Mouse (Mus musculus) heart, postnatal 0 days (tissue): ENCODE measurements around the gene Csde1. TPM values are rescaled to one million over a fixed set of nuclear protein-coding genes. Genes with fewer than 3 reads are reported as not detected.

ENCODE experiments used
- ATAC-seq: fragments of 200-750 bp; cut with Nextera tagmentation; 2 replicates; pipeline ENCODE4 v1.8.0; 2017; ENCODE audit warnings: low read depth, moderate number of reproducible peaks, moderate library complexity; ENCODE audit not compliant: insufficient read depth
- DNase-seq: peaks from one replicate; pipeline ENCODE4 v3.0.0-alpha.2; 2016; ENCODE audit warnings: low spot score
- H3K27ac ChIP-seq: fragments of 300-500 bp; sonication (generic); 2 replicates; pipeline ENCODE4 v1.5.1; 2014; ENCODE audit warnings: low read depth, mild to moderate bottlenecking
- H3K27me3 ChIP-seq: fragments of 300-500 bp; sonication (generic); 2 replicates; pipeline ENCODE4 v1.6.1; 2014; ENCODE audit warnings: low read length, mixed read lengths; ENCODE audit not compliant: control insufficient read depth, insufficient read depth
- H3K36me3 ChIP-seq: fragments of 300-500 bp; sonication (generic); replicated peaks from 2 replicates; pipeline ENCODE4 v1.6.1; 2014; ENCODE audit warnings: low read length, mixed read lengths; ENCODE audit not compliant: control insufficient read depth, insufficient read depth
- H3K4me1 ChIP-seq: fragments of 300-500 bp; sonication (generic); 2 replicates; pipeline ENCODE4 v1.6.1; 2014; ENCODE audit warnings: antibody characterized with exemption; ENCODE audit not compliant: control insufficient read depth, insufficient read depth
- H3K4me2 ChIP-seq: fragments of 300-500 bp; sonication (generic); 2 replicates; pipeline ENCODE4 v1.6.1; 2014; ENCODE audit warnings: low read depth, mild to moderate bottlenecking, low read length, moderate library complexity
- H3K4me3 ChIP-seq: fragments of 300-500 bp; sonication (generic); 2 replicates; pipeline ENCODE4 v1.5.1; 2014; ENCODE audit warnings: low read depth, low read length
- H3K9ac ChIP-seq: fragments of 300-500 bp; sonication (generic); replicated peaks from 2 replicates; pipeline ENCODE4 v1.6.1; 2014; ENCODE audit warnings: low read depth, low read length, mixed read lengths
- H3K9me3 ChIP-seq: fragments of 300-500 bp; sonication (generic); replicated peaks from 2 replicates; pipeline ENCODE4 v1.6.1; 2016; ENCODE audit warnings: low read length; ENCODE audit not compliant: control insufficient read depth
- CTCF ChIP-seq: IDR thresholded peaks from 2 replicates; pipeline ENCODE4 v1.5.1; 2016; ENCODE audit warnings: antibody characterized with exemption, control low read depth, low read depth
- EP300 ChIP-seq: IDR thresholded peaks from 2 replicates; pipeline ENCODE4 v1.6.1; 2016; ENCODE audit warnings: antibody characterized with exemption, low read depth
- WGBS: fragments of 180-500 bp; shearing (Covaris S2); extraction: QIAGEN DNeasy Blood & Tissue Kit; methylation state at CpG from one replicate; pipeline ENCODE4 v1.1.7; 2014; 5-methylcytosine and 5-hydroxymethylcytosine counted together
- polyA plus RNA-seq: library from polyadenylated mRNA; unstranded; fragments of >200 nt; fragmentation: Nextera tagmentation; extraction: Ambion mirVana; gene quantifications from 2 replicates; pipeline ENCODE4 v1.2.1, GENCODE M21; 2015
- total RNA-seq: library from RNA; depleted of rRNA; stranded (reverse); fragments of >200 nt; gene quantifications from 2 replicates; pipeline ENCODE4 v1.2.3, GENCODE M21; 2014; ENCODE audit warnings: low replicate concordance; rRNA removed

The Csde1 gene
- total and polyA plus RNA-seq, 2 experiments from 2014 or later: 229 to 238 TPM

DNA sequence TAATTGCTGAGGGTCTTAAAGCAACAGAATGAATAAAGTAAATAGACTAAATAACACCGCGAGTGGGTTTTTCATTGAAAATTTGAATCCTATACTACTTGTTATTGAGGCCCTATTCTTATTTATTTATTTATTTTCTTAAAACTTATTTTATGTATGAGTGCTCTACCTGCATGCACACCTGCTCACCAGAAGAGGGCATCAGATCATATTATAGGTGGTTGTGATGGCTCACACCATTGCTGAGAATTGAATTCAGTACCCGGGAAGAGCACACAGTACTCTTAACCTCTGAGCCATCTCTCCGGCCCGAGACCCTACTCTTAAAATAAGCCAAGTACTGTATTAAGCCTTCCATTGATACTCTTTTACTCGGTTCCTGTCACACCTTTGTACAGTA lies 79.4 kb downstream of the Csde1 start:
- Histone ChIP-seq H3K36me3 (no peaks in the 10 kb centered on the region), H3K4me1 (peaks cover 4% of the 10 kb centered on the region; the same call in 1 of the 2 replicates), H3K9ac (no peak overlapping the region), H3K9me3 (no peaks in the 10 kb centered on the region), H3K27me3 (no peaks in the 10 kb centered on the region), H3K4me3 (no peak overlapping the region), H3K27ac (no peak overlapping the region), H3K4me2 (no peak overlapping the region)
- 81% methylated on average over 6 of the region's 6 CpGs for WGBS
- ATAC-seq: no peak
- DNase-seq: no peak
- TF ChIP-seq EP300: no peak
- TF ChIP-seq CTCF: peak; percentile 27; the same call in 1 of the 2 replicates

DNA sequence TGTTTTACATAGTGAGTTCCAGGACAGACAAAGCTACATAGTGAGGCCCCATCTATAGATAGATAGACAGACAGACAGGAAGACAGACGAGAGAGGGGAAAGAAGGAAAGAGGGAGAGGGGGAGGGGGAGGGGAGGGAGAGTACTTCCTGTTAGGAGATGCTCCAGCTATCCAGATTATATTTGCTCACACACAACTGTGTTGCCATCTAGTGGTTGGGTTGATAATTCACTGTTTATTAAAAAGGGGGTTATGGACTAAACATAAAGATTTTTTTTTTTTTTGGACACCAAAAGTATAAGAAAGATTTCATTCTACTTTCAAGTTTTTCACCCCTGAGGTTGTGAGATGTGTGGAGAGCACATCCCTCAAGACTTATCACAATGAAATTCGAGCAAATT lies 80.5 kb downstream of the Csde1 start:
- TF ChIP-seq CTCF (peak; percentile 32), EP300 (no peak)
- Histone ChIP-seq H3K9me3 (no peaks in the 10 kb centered on the region), H3K4me3 (no peak overlapping the region), H3K9ac (no peak overlapping the region), H3K27me3 (no peaks in the 10 kb centered on the region), H3K4me1 (peaks cover 4% of the 10 kb centered on the region; the same call in 1 of the 2 replicates), H3K36me3 (no peaks in the 10 kb centered on the region), H3K4me2 (no peak overlapping the region), H3K27ac (no peak overlapping the region)
- DNase-seq: no peak
- 51% methylated on average over 2 of the region's 2 CpGs for WGBS
- no peak for ATAC-seq

- no peak for DNase-seq
- Histone ChIP-seq H3K36me3 (no peaks in the 10 kb centered on the region), H3K9ac (no peak overlapping the region), H3K9me3 (no peaks in the 10 kb centered on the region), H3K27ac (no peak overlapping the region), H3K4me3 (no peak overlapping the region), H3K4me2 (no peak overlapping the region), H3K27me3 (no peaks in the 10 kb centered on the region), H3K4me1 (peaks cover 4% of the 10 kb centered on the region; the same call in 1 of the 2 replicates)
- TF ChIP-seq EP300 (no peak), CTCF (peak; percentile 22; the same call in 1 of the 2 replicates)
- 52% methylated on average over 5 of the region's 5 CpGs for WGBS
- ATAC-seq: no peak
Measured at GRCm38 (mm10) chr3:103101194-103101593, 81.0 kb downstream of the Csde1 start.

DNA sequence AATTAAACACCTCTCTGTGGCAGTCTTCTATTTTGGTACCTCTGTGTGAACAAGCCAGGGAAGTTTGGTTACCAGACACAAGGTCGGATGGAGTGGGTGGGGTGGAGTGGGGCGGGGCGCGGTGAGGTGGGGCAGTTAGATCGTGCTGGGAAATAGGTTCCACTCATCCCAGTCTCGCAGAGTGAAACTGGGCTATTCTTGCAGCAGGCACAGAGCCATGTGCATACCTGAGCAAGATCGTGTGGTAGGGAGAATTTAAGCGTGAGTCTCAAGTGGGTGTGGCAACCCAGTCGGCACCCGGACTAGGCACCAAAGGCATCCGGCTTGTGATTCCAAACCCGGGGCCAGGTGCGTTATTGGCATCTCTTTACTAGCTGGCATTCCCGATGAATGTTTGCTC lies 81.7 kb downstream of the Csde1 start:
- no peak for DNase-seq
- TF ChIP-seq CTCF (no peak), EP300 (no peak)
- H3K4me3 ChIP-seq: peak overlapping the region; percentile 83
- no peaks in the 10 kb centered on the region for H3K9me3 ChIP-seq
- H3K27me3 ChIP-seq: no peaks in the 10 kb centered on the region
- WGBS: 1% methylated on average over 14 of the region's 14 CpGs
- H3K27ac ChIP-seq: no peak overlapping the region
- H3K4me1 ChIP-seq: peaks cover 4% of the 10 kb centered on the region; the same call in 1 of the 2 replicates
- ATAC-seq: peak; percentile 15
- peak overlapping the region; percentile 62; the same call in 1 of the 2 replicates for H3K9ac ChIP-seq
- H3K36me3 ChIP-seq: no peaks in the 10 kb centered on the region
- H3K4me2 ChIP-seq: peak overlapping the region; percentile 87

- peak within 1 kb of the TSS; percentile 83 for H3K4me3 ChIP-seq
- 1% methylated on average over 72 of the region's 72 CpGs for WGBS
- H3K9ac ChIP-seq: peak within 1 kb of the TSS; percentile 62
- DNase-seq (peak; percentile 84), ATAC-seq (peak; percentile 97)
- H3K36me3 ChIP-seq: no peaks in the 10 kb centered on the region
- H3K4me2 ChIP-seq: peak within 1 kb of the TSS; percentile 87
- H3K9me3 ChIP-seq: no peaks in the 10 kb centered on the region
- TF ChIP-seq EP300 (no peak), CTCF (no peak)
- peak within 1 kb of the TSS; percentile 60 for H3K27ac ChIP-seq
- H3K4me1 ChIP-seq: peaks cover 4% of the 10 kb centered on the region; the same call in 1 of the 2 replicates
- H3K27me3 ChIP-seq: no peaks in the 10 kb centered on the region
Measured at GRCm38 (mm10) chr3:103102454-103103390, 82.5 kb downstream of the Csde1 start, which contains the start of gene Dennd2c. Dennd2c (plus strand) TSS chr3:103102604.

Other genes with a start within 250 kb of the Csde1 start
- gene Tshb, start 237.7 kb upstream of the Csde1 start, total RNA-seq: not detected in 2 replicates
- 0.16 TPM in 1 of 2 replicates, not detected in the other for gene Tshb, start 237.7 kb upstream of the Csde1 start, polyA plus RNA-seq
- not detected in 2 replicates for gene Sycp1, start 84.3 kb upstream of the Csde1 start, total RNA-seq
- gene Sycp1, start 84.3 kb upstream of the Csde1 start, polyA plus RNA-seq: not detected in 2 replicates
- gene Nr1h5, start 56.3 kb upstream of the Csde1 start, total RNA-seq: not detected in 2 replicates
- gene Nr1h5, start 56.3 kb upstream of the Csde1 start, polyA plus RNA-seq: 0.04 TPM in 1 of 2 replicates, not detected in the other
- 31.8 TPM in 2 replicates for gene Sike1, start 24.7 kb upstream of the Csde1 start, total RNA-seq
- 60.0 and 72.5 TPM in 2 replicates for gene Sike1, start 24.7 kb upstream of the Csde1 start, polyA plus RNA-seq
- 38.3 and 43.2 TPM in 2 replicates for gene Nras, start 37.9 kb downstream of the Csde1 start, total RNA-seq
- 37.7 and 39.0 TPM in 2 replicates for gene Nras, start 37.9 kb downstream of the Csde1 start, polyA plus RNA-seq
- gene Ampd1, start 53.6 kb downstream of the Csde1 start, total RNA-seq: not detected in 2 replicates
- not detected in 2 replicates for gene Ampd1, start 53.6 kb downstream of the Csde1 start, polyA plus RNA-seq
- 3.9 and 4.0 TPM in 2 replicates for gene Dennd2c, start 82.2 kb downstream of the Csde1 start, total RNA-seq
- 1.6 and 1.7 TPM in 2 replicates for gene Dennd2c, start 82.2 kb downstream of the Csde1 start, polyA plus RNA-seq
- 32.0 and 33.0 TPM in 2 replicates for gene Bcas2, start 151.2 kb downstream of the Csde1 start, total RNA-seq
- gene Bcas2, start 151.2 kb downstream of the Csde1 start, polyA plus RNA-seq: 96.8 and 102 TPM in 2 replicates